Mouse (Mus musculus) hematopoietic stem cell, adult 5-6 weeks (primary cell): ENCODE results near the gene Dpm2. TPM values are rescaled to one million over a fixed set of nuclear protein-coding genes. Genes with fewer than 3 reads are reported as not detected.

Experiments
- ATAC-seq, 2 experiments: fragments of 125-278 bp in 1 of 2; replicated peaks in 1 of 2; 2 replicates each; pipeline ENCODE4 v1.8.0; 2016 to 2017; ENCODE audit warnings: inconsistent platforms in 2 of 2, mild to moderate bottlenecking in 2 of 2, moderate number of reproducible peaks in 2 of 2, low read depth in 1 of 2, moderate TSS enrichment in 1 of 2; ENCODE audit not compliant: low FRiP score in 2 of 2, poor library complexity in 2 of 2, severe bottlenecking in 2 of 2, insufficient read depth in 1 of 2, low TSS enrichment in 1 of 2
- total RNA-seq: library from RNA; stranded (forward); fragments of 172-1452, 232-1000 nt; gene quantifications from 2 replicates; pipeline ENCODE4 v1.2.3, GENCODE M21; 2017

The Dpm2 gene
- total RNA-seq, 1 experiment from 2014 or later = 43.0 TPM

GRCm38 (mm10) chr2:32574901-32575585 lies 4.4 kb downstream of the Dpm2 start:
- 0 out of 4 replicates have a peak, but pooled peaks of 1 of the 2 experiments have one; percentile 32 for ATAC-seq

GRCm38 (mm10) chr2:32575586-32576160 lies 5.0 kb downstream of the Dpm2 start, which contains the start of gene 9430097D07Rik:
TSS of gene 9430097D07Rik (minus strand) at chr2:32575684.
- ATAC-seq = peak; percentile 35 to 63; a peak in 3 of 4 replicates

- no peak for ATAC-seq
Measured at GRCm38 (mm10) chr2:32576532-32576931, 5.9 kb downstream of the Dpm2 start.

DNA sequence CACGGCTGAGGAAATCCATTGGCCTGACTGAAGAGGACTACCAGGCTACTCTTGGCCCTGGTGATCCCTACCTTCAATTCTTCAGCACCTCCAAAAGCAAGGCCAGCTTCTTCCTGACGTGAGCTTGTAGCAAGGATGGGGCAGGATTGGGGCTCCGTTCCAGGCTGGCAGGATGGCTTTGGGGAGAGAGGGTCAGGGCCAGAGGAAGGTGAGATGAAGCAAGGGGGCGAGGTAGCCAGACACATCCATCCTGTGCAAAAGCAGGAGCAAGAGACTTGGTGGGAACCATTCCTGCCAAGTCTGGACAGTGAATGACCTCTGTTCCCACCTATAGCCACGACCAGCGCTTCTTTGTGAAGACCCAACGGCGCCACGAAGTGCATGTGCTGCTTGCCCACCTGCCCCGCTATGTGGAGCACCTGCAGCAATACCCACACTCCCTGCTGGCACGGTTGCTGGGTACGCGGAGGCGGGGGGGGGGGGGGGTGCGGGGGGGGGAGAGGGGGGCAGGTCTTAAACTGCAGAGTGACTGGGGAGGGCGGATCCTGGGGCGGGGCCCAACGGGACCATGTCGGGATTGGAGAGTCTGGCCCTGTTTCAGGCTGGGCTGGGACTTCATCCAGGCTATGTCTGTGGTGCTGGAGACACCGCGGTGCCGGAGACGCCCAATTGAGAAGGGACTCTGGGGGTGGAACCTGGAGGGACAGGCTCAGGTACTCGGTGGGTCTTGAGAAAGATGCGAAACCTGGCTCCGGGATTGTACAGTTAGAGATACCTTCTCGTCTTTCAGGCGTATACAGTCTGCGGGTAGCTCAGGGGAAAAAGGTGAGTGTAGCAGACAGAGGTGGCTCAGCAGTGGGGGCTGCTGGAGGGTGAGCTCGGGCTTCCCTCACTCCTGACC lies 7.7 kb downstream of the Dpm2 start:
- ATAC-seq = no peak

DNA sequence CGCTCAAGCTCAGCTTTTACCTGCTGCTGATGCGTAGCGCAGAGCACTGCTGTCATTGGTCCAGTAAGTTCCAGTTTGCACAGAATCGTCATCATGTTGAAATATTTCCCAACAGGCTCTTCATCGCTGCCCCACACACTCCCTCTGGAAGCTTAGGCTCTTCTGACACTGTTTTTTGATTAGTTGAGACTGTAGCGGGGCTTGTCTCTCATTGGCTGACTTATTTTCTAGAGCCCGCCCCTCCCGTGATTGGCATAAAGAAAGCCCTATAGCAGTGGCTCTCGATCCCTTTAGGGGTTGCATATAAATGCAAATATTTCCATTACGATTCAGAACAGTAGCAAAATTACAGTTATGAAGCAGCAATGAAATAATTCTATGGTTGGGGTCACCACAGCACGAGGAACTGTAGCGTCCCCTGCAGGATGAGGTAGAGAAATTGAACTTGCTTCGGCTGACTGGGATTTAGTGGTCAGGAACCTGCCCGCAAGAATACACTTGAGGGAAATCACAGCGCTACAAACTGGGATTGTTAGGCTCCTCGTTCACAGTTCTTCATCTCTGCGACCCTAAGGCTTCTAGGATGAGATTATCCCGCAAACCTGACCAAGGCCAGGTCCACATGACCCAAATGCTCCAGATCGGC lies 10.9 kb downstream of the Dpm2 start:
- ATAC-seq = no peak

DNA sequence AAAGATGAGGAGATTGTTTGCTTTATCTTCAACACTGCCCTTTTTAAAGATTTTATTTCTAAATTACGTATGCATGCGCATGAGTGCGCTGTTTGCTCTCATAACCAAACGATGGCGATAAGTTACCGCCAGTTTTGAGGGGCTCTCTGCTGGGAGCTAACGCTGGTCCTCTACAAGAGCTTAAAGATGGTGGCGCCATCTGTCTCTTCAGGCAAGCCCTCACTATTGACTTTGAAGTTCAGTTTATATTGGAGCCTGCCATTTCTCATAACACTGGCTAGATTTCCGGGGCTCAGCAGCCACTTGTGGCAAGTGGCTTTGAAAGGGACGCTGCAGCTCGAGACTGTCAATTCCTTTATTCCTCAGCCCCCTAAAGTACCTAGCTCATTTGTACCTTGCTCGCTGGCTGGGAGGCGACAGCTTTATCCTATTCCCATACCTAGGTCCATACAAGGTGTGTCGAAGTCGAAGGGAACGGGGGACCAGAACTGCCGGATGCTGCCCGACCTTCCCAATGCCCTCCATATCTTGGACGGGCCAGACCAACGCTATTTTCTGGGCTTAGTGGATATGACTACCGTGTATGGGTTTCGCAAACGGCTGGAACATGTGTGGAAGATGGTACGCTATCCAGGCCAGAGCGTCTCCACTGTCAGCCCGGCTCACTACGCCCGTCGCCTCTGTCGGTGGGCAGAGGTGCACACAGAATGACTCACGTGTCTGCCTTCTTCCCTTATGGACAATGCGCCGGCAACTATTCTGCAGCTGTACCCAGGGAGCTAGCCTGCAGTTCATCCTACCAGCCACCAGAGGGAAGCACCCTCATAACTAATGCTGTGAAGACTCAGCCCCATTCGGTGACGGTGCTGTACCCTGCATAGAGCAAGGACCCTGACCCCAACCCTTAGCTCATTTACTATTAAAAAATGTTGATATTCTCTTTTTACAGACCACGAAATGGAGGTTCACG lies 12.5 kb downstream of the Dpm2 start:
- ATAC-seq = peak; percentile 73 to 81

GRCm38 (mm10) chr2:32585149-32585714 lies 14.6 kb downstream of the Dpm2 start:
- ATAC-seq = no peak

- ATAC-seq = peak; percentile 75 to 76
Measured at GRCm38 (mm10) chr2:32586871-32587351, 16.3 kb downstream of the Dpm2 start, which contains the start of gene St6galnac4. TSS of gene St6galnac4 (plus strand) at chr2:32587095.

DNA sequence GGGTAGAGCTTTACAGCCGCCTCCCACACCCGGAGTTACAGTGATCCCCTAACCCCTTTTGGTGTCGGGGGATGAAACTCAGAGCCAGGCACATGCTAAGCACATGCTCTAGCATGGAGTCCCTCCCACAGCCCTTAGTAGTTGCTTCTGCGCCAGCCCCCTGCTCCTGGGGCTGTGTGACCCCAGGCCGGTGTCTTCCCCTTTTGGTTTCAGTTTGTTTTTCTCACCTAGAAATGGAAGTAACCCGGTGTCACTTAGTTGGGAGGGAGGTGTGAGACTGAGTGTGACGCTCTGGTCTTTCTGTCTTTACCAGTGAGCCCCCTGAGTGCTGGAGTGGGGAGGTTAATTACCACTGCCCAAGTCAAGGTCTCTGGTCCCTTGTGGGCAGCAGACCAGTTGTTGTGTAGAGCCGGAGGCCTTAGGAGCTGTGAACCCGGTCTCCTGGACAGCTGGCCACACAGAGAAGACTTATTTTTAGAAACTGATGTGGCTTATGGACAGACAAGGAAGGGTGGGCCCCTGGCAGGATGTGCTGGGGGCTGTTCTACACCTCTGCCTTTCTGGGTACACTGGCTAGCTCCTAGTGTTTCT lies 17.2 kb downstream of the Dpm2 start:
- ATAC-seq = peak; percentile 35 to 57; a peak in 3 of 4 replicates

- ATAC-seq = no peak
Measured at GRCm38 (mm10) chr2:32589213-32589795, 18.6 kb downstream of the Dpm2 start.

DNA sequence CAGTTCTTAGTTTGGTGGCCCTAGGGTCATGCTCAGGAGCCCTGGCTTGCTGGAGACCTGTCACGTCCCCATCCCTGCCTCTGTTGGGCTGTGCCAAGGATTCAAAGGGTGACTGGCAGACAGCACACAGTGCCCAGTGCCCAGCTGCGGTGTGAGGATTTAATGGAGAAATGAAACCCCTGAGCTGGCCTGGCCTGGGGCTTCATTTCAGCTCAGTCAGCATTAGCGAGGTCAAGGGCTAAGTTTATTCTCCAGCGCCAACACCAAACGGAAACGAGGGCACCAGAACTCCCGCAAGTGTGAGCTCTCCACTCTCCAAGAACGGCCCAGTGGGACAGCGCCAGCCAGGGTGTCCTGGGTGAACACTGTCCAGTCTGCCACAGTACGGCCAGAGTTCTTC lies 19.6 kb downstream of the Dpm2 start:
- ATAC-seq = no peak

- no peak for ATAC-seq
Measured at GRCm38 (mm10) chr2:32591249-32591648, 20.6 kb downstream of the Dpm2 start.

- no peak for ATAC-seq
Measured at GRCm38 (mm10) chr2:32596725-32597124, 26.1 kb downstream of the Dpm2 start.

DNA sequence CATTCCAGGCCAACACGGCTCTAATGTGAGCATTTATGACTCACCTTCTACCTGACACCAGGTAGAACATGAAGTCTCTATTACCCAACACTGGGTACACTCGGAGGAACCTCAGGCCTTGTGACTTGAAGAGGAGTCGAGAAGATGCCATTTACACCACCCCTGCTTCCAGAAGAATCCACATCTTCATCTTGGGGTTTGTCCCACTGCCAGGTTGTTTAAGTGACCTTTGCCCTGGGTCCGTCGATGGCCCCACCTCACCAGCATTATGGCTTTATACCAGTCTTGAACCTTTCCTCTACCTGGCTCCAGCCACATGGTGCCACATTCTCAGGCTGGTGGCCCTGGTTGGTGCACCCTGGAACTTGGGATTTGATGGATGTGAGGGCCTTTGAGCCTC lies 26.6 kb downstream of the Dpm2 start:
- ATAC-seq = no peak

GRCm38 (mm10) chr2:32597699-32598098 lies 27.0 kb downstream of the Dpm2 start:
- ATAC-seq = no peak
